Mouse (Mus musculus): ENCODE results near the gene Pxylp1. TPM values are rescaled to one million over a fixed set of nuclear protein-coding genes. Genes with fewer than 3 reads are reported as not detected.
A peak's percentile ranks its signal among the peaks of the same experiment; 100 is the strongest.

Gene Pxylp1
- polyA plus RNA-seq, 1 experiment, result 7.5 TPM

- H3K4me3 ChIP-seq (ENCODE audit: insufficient read depth, poor library complexity, severe bottlenecking), result no peak overlapping the region
- no peaks in the 10 kb centered on the region for H3K79me2 ChIP-seq (ENCODE audit: control insufficient read depth, insufficient read depth)
- no peak overlapping the region for H3ac ChIP-seq (ENCODE audit: control insufficient read depth, insufficient read length, low read depth)
- TF ChIP-seq MYOD1 (IDR thresholded peaks at IDR 0.05; ENCODE audit: control insufficient read depth, insufficient read length, low read depth) (no peak), CTCF (IDR thresholded peaks at IDR 0.05; ENCODE audit: control insufficient read depth, insufficient read depth, insufficient read length) (no peak), CEBPB (IDR thresholded peaks at IDR 0.05; ENCODE audit: low read depth) (no peak), FOSL1 (IDR thresholded peaks at IDR 0.05; ENCODE audit: insufficient read depth, low read length, poor library complexity, severe bottlenecking) (no peak), MYOG (IDR thresholded peaks at IDR 0.05; ENCODE audit: control insufficient read depth, extremely low read depth, insufficient read length) (no peak), MAX (IDR thresholded peaks at IDR 0.05) (no peak), USF1 (IDR thresholded peaks at IDR 0.05; ENCODE audit: low read depth) (no peak)
- no peaks in the 10 kb centered on the region for H3K79me3 ChIP-seq (ENCODE audit: low read depth)
- no peaks in the 10 kb centered on the region for H3K36me3 ChIP-seq (ENCODE audit: control insufficient read depth, insufficient read depth)
- no peaks in the 10 kb centered on the region for H3K27me3 ChIP-seq (ENCODE audit: control insufficient read depth, insufficient read depth, insufficient read length)
Measured at GRCm38 (mm10) chr9:96785871-96786342, 106.6 kb downstream of the Pxylp1 start.

GRCm38 (mm10) chr9:96785187-96785586 lies 107.3 kb downstream of the Pxylp1 start:
- Histone ChIP-seq H3K79me2 (ENCODE audit: control insufficient read depth, insufficient read depth) (no peaks in the 10 kb centered on the region), H3ac (ENCODE audit: control insufficient read depth, insufficient read length, low read depth) (no peak overlapping the region), H3K36me3 (ENCODE audit: control insufficient read depth, insufficient read depth) (no peaks in the 10 kb centered on the region), H3K4me3 (ENCODE audit: insufficient read depth, poor library complexity, severe bottlenecking) (no peak overlapping the region), H3K79me3 (ENCODE audit: low read depth) (no peaks in the 10 kb centered on the region), H3K27me3 (ENCODE audit: control insufficient read depth, insufficient read depth, insufficient read length) (no peaks in the 10 kb centered on the region)
- TF ChIP-seq USF1 (IDR thresholded peaks at IDR 0.05; ENCODE audit: low read depth), result no peak
- TF ChIP-seq MYOG (IDR thresholded peaks at IDR 0.05; ENCODE audit: control insufficient read depth, extremely low read depth, insufficient read length), result no peak
- no peak for TF ChIP-seq CTCF (IDR thresholded peaks at IDR 0.05; ENCODE audit: control insufficient read depth, insufficient read depth, insufficient read length)
- no peak for TF ChIP-seq MYOD1 (IDR thresholded peaks at IDR 0.05; ENCODE audit: control insufficient read depth, insufficient read length, low read depth)
- no peak for TF ChIP-seq MAX (IDR thresholded peaks at IDR 0.05)
- TF ChIP-seq CEBPB (IDR thresholded peaks at IDR 0.05; ENCODE audit: low read depth), result no peak
- no peak for TF ChIP-seq FOSL1 (IDR thresholded peaks at IDR 0.05; ENCODE audit: insufficient read depth, low read length, poor library complexity, severe bottlenecking)

- H3K36me3 ChIP-seq (ENCODE audit: control insufficient read depth, insufficient read depth), result no peaks in the 10 kb centered on the region
- H3K4me3 ChIP-seq (ENCODE audit: insufficient read depth, poor library complexity, severe bottlenecking), result no peak overlapping the region
- peak overlapping the region; percentile 45 for H3ac ChIP-seq (ENCODE audit: control insufficient read depth, insufficient read length, low read depth)
- no peaks in the 10 kb centered on the region for H3K27me3 ChIP-seq (ENCODE audit: control insufficient read depth, insufficient read depth, insufficient read length)
- TF ChIP-seq CEBPB (IDR thresholded peaks at IDR 0.05; ENCODE audit: low read depth) (no peak), CTCF (IDR thresholded peaks at IDR 0.05; ENCODE audit: control insufficient read depth, insufficient read depth, insufficient read length) (no peak), MAX (IDR thresholded peaks at IDR 0.05) (no peak), MYOG (IDR thresholded peaks at IDR 0.05; ENCODE audit: control insufficient read depth, extremely low read depth, insufficient read length) (no peak), MYOD1 (IDR thresholded peaks at IDR 0.05; ENCODE audit: control insufficient read depth, insufficient read length, low read depth) (no peak), FOSL1 (IDR thresholded peaks at IDR 0.05; ENCODE audit: insufficient read depth, low read length, poor library complexity, severe bottlenecking) (no peak), USF1 (IDR thresholded peaks at IDR 0.05; ENCODE audit: low read depth) (no peak)
- H3K79me2 ChIP-seq (ENCODE audit: control insufficient read depth, insufficient read depth), result no peaks in the 10 kb centered on the region
- H3K79me3 ChIP-seq (ENCODE audit: low read depth), result no peaks in the 10 kb centered on the region
Measured at GRCm38 (mm10) chr9:96783667-96784066, 108.8 kb downstream of the Pxylp1 start.

- Histone ChIP-seq H3ac (ENCODE audit: control insufficient read depth, insufficient read length, low read depth) (peak overlapping the region; percentile 45), H3K79me3 (ENCODE audit: low read depth) (no peaks in the 10 kb centered on the region), H3K27me3 (ENCODE audit: control insufficient read depth, insufficient read depth, insufficient read length) (no peaks in the 10 kb centered on the region), H3K79me2 (ENCODE audit: control insufficient read depth, insufficient read depth) (no peaks in the 10 kb centered on the region), H3K36me3 (ENCODE audit: control insufficient read depth, insufficient read depth) (no peaks in the 10 kb centered on the region), H3K4me3 (ENCODE audit: insufficient read depth, poor library complexity, severe bottlenecking) (no peak overlapping the region)
- TF ChIP-seq FOSL1 (IDR thresholded peaks at IDR 0.05; ENCODE audit: insufficient read depth, low read length, poor library complexity, severe bottlenecking), result peak; percentile 60
- TF ChIP-seq USF1 (IDR thresholded peaks at IDR 0.05; ENCODE audit: low read depth), result no peak
- TF ChIP-seq MYOD1 (IDR thresholded peaks at IDR 0.05; ENCODE audit: control insufficient read depth, insufficient read length, low read depth), result peak; percentile 52
- TF ChIP-seq MAX (IDR thresholded peaks at IDR 0.05), result peak; percentile 18
Measured at GRCm38 (mm10) chr9:96783258-96783657, 109.2 kb downstream of the Pxylp1 start.

GRCm38 (mm10) chr9:96782062-96782461 lies 110.4 kb downstream of the Pxylp1 start:
- no peaks in the 10 kb centered on the region for H3K79me2 ChIP-seq (ENCODE audit: control insufficient read depth, insufficient read depth)
- H3K4me3 ChIP-seq (ENCODE audit: insufficient read depth, poor library complexity, severe bottlenecking), result no peak overlapping the region
- H3K79me3 ChIP-seq (ENCODE audit: low read depth), result no peaks in the 10 kb centered on the region
- H3K36me3 ChIP-seq (ENCODE audit: control insufficient read depth, insufficient read depth), result no peaks in the 10 kb centered on the region
- no peak overlapping the region for H3ac ChIP-seq (ENCODE audit: control insufficient read depth, insufficient read length, low read depth)
- TF ChIP-seq CEBPB (IDR thresholded peaks at IDR 0.05; ENCODE audit: low read depth), result no peak
- TF ChIP-seq CTCF (IDR thresholded peaks at IDR 0.05; ENCODE audit: control insufficient read depth, insufficient read depth, insufficient read length), result no peak
- TF ChIP-seq USF1 (IDR thresholded peaks at IDR 0.05; ENCODE audit: low read depth), result no peak
- peak; percentile 97 for TF ChIP-seq FOSL1 (IDR thresholded peaks at IDR 0.05; ENCODE audit: insufficient read depth, low read length, poor library complexity, severe bottlenecking)
- TF ChIP-seq MAX (IDR thresholded peaks at IDR 0.05), result peak; percentile 20
- H3K27me3 ChIP-seq (ENCODE audit: control insufficient read depth, insufficient read depth, insufficient read length), result no peaks in the 10 kb centered on the region

Other genes with a start within 250 kb of the Pxylp1 start
- 10.0 TPM for gene Zbtb38, start 139.8 kb downstream of the Pxylp1 start, polyA plus RNA-seq (2012; fragmentation: generic; extraction: Trizol)
- gene Spsb4, start 126.2 kb upstream of the Pxylp1 start, polyA plus RNA-seq (2012; fragmentation: generic; extraction: Trizol), result 1.6 TPM
- 4.9 TPM for gene Slc25a36, start 218.5 kb upstream of the Pxylp1 start, polyA plus RNA-seq (2012; fragmentation: generic; extraction: Trizol)

All from C2C12 (cell line).